Mouse (Mus musculus): ENCODE measurements around the gene Dhx9. TPM values are rescaled to one million over a fixed set of nuclear protein-coding genes. Genes with fewer than 3 reads are reported as not detected.
"Not testable (repeated sequence)": the region's sequence is repeated elsewhere in the genome, so short reads cannot be mapped to it uniquely, and the experiment has no call there.

The Dhx9 gene
- polyA plus RNA-seq (2014; fragmentation: Nextera tagmentation; extraction: Ambion mirVana): 17.7 and 21.2 TPM in 2 replicates

DNA sequence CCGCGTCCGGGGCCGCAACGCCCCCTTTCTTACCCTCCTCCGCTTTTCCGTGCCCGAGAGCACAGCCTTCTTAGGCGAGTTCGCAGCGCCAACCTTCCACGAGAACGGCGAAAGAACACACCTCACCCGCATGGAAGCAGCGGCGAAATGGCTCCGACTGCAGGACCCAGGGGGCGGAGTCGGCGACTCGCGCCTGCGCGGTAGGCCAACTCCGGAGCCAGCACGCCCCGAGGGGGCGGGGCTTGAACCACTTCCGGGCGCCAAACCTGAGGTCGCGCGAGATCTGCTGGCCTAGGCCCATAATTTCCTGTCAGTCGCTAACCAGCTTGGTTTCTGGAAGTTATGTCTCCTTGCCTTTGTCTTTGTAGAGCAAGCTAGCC, at the start of gene Dhx9:
Dhx9 (minus strand) TSS at position 161 of the 380 bp plus-strand sequence.
- ATAC-seq (replicated peaks; ENCODE audit: insufficient number of reproducible peaks, low FRiP score, low TSS enrichment): peak; percentile 87
- Histone ChIP-seq H3K4me3 (ENCODE audit: low read depth, low read length) (peak within 1 kb of the TSS; percentile 100), H3K36me3 (ENCODE audit: control insufficient read depth, insufficient read depth, low read length) (no peaks in the 10 kb centered on the region), H3K4me2 (peak within 1 kb of the TSS; percentile 68), H3K27me3 (ENCODE audit: control insufficient read depth, insufficient read depth, low read length) (no peaks in the 10 kb centered on the region), H3K27ac (ENCODE audit: low read depth, low read length) (peak within 1 kb of the TSS; percentile 89), H3K9me3 (replicated peaks; ENCODE audit: control insufficient read depth, low read length) (no peaks in the 10 kb centered on the region), H3K4me1 (ENCODE audit: control insufficient read depth, insufficient read depth, low read length) (peaks cover 12% of the 10 kb centered on the region), H3K9ac (ENCODE audit: low read depth, low read length) (peak within 1 kb of the TSS; percentile 100)
- WGBS (ENCODE audit: insufficient replicate concordance): under 1% methylated on average over 35 of the region's 35 CpGs

DNA sequence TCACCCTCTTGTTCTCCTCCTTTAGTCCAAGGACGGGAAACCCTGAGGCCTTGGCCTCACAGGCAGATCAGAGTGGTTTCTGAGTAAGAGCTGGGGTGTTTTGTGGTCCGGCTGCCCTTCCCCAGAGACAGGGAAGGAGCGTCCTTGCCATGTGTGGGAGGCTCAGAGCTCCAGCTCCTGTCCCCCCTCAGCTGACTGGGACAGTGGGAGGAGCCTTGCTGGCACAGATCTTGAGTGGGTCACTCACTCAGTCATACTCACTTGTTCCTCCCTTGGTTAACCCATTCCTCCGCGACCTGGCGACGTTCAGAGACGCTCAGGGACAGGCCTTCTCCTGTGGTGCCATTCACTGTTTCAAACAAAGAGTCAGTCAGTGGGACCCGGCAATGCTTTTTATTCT, 48.2 kb upstream of the Dhx9 start:
- H3K9me3 ChIP-seq (replicated peaks; ENCODE audit: control insufficient read depth, low read length): no peaks in the 10 kb centered on the region
- 62% methylated on average over 9 of the region's 9 CpGs for WGBS (ENCODE audit: insufficient replicate concordance)
- no peak overlapping the region for H3K9ac ChIP-seq (ENCODE audit: low read depth, low read length)
- no peak for ATAC-seq (replicated peaks; ENCODE audit: insufficient number of reproducible peaks, low FRiP score, low TSS enrichment)
- no peak overlapping the region for H3K27ac ChIP-seq (ENCODE audit: low read depth, low read length)
- no peaks in the 10 kb centered on the region for H3K36me3 ChIP-seq (ENCODE audit: control insufficient read depth, insufficient read depth, low read length)
- H3K4me3 ChIP-seq (ENCODE audit: low read depth, low read length): no peak overlapping the region
- no peaks in the 10 kb centered on the region for H3K4me1 ChIP-seq (ENCODE audit: control insufficient read depth, insufficient read depth, low read length)
- no peak overlapping the region for H3K4me2 ChIP-seq
- no peaks in the 10 kb centered on the region for H3K27me3 ChIP-seq (ENCODE audit: control insufficient read depth, insufficient read depth, low read length)

DNA sequence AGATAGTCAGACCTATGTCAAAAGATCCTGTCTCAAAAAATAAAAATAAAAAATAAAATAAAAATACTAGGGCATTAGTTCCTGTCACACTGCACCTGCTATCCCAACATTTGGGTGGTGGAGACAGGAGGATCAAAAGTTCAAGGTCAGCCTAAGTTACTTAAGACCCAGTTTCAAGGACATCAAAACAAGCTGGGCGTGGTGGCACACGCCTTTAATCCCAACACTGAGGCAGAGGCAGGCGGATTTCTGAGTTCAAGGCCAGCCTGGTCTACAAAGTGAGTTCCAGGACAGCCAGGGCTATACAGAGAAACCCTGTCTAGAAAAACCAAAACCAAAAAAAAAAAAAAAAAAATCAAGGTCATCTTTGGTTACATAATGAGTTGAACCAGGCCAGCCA, 45.4 kb upstream of the Dhx9 start:
- ATAC-seq (replicated peaks; ENCODE audit: insufficient number of reproducible peaks, low FRiP score, low TSS enrichment); H3K27me3 ChIP-seq (ENCODE audit: control insufficient read depth, insufficient read depth, low read length); H3K9me3 ChIP-seq (replicated peaks; ENCODE audit: control insufficient read depth, low read length); H3K4me3 ChIP-seq (ENCODE audit: low read depth, low read length); H3K36me3 ChIP-seq (ENCODE audit: control insufficient read depth, insufficient read depth, low read length); H3K4me2 ChIP-seq; H3K9ac ChIP-seq (ENCODE audit: low read depth, low read length); H3K27ac ChIP-seq (ENCODE audit: low read depth, low read length); H3K4me1 ChIP-seq (ENCODE audit: control insufficient read depth, insufficient read depth, low read length): not testable (repeated sequence)
- WGBS (ENCODE audit: insufficient replicate concordance): 87% methylated on average over 3 of the region's 3 CpGs

- no peak for ATAC-seq (replicated peaks; ENCODE audit: insufficient number of reproducible peaks, low FRiP score, low TSS enrichment)
- WGBS (ENCODE audit: insufficient replicate concordance): 19% methylated on average over 12 of the region's 12 CpGs
- Histone ChIP-seq H3K4me1 (ENCODE audit: control insufficient read depth, insufficient read depth, low read length) (no peaks in the 10 kb centered on the region), H3K4me3 (ENCODE audit: low read depth, low read length) (no peak overlapping the region), H3K4me2 (peak overlapping the region; percentile 59), H3K9ac (ENCODE audit: low read depth, low read length) (peak overlapping the region; percentile 73), H3K9me3 (replicated peaks; ENCODE audit: control insufficient read depth, low read length) (no peaks in the 10 kb centered on the region), H3K27ac (ENCODE audit: low read depth, low read length) (peak overlapping the region; percentile 50), H3K27me3 (ENCODE audit: control insufficient read depth, insufficient read depth, low read length) (no peaks in the 10 kb centered on the region), H3K36me3 (ENCODE audit: control insufficient read depth, insufficient read depth, low read length) (no peaks in the 10 kb centered on the region)
Observed at GRCm38 (mm10) chr1:153532234-153532841, 44.9 kb upstream of the Dhx9 start.

DNA sequence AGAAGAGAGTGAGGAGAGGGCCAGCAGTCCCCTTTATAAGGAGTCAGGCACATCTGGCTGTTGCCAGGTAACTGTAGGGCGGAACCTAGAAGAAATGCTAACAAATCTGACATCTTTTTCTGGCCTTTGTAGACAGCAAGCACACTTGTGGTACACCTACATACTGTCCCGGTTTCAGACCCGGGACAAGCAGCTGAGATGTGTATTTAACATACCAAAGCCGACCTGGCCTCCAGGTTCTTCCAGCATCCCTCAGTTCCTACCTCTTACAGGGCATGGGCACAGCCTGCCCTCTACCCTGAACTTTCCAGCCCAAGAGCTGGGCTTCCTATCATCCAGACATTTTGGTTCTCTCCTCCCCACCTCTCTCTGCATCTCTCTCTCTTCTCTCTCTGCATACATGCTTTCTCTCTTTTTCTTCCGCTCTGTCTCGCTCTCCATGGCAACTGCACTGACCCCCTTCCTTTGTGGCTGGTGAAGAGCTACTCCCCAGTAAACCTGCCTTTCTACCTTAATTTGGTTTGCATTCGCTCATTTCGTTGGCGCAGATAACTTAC, 44.3 kb upstream of the Dhx9 start:
- no peaks in the 10 kb centered on the region for H3K36me3 ChIP-seq (ENCODE audit: control insufficient read depth, insufficient read depth, low read length)
- 32% methylated on average over 9 of the region's 9 CpGs for WGBS (ENCODE audit: insufficient replicate concordance)

GRCm38 (mm10) chr1:153522116-153522515, 34.7 kb upstream of the Dhx9 start:
- Histone ChIP-seq H3K9me3 (replicated peaks; ENCODE audit: control insufficient read depth, low read length) (no peaks in the 10 kb centered on the region), H3K4me3 (ENCODE audit: low read depth, low read length) (no peak overlapping the region), H3K9ac (ENCODE audit: low read depth, low read length) (no peak overlapping the region), H3K27ac (ENCODE audit: low read depth, low read length) (no peak overlapping the region), H3K4me1 (ENCODE audit: control insufficient read depth, insufficient read depth, low read length) (no peaks in the 10 kb centered on the region), H3K4me2 (no peak overlapping the region), H3K27me3 (ENCODE audit: control insufficient read depth, insufficient read depth, low read length) (no peaks in the 10 kb centered on the region), H3K36me3 (ENCODE audit: control insufficient read depth, insufficient read depth, low read length) (no peaks in the 10 kb centered on the region)
- WGBS (ENCODE audit: insufficient replicate concordance): 40% methylated on average over 3 of the region's 3 CpGs
- no peak for ATAC-seq (replicated peaks; ENCODE audit: insufficient number of reproducible peaks, low FRiP score, low TSS enrichment)

More for the DNA sequence above, 44.3 kb upstream of the Dhx9 start:
- Histone ChIP-seq H3K4me2 (peak overlapping the region; percentile 59), H3K27me3 (ENCODE audit: control insufficient read depth, insufficient read depth, low read length) (no peaks in the 10 kb centered on the region), H3K27ac (ENCODE audit: low read depth, low read length) (no peak overlapping the region), H3K9me3 (replicated peaks; ENCODE audit: control insufficient read depth, low read length) (no peaks in the 10 kb centered on the region), H3K9ac (ENCODE audit: low read depth, low read length) (peak overlapping the region; percentile 63; the same call in 1 of the 2 replicates), H3K4me1 (ENCODE audit: control insufficient read depth, insufficient read depth, low read length) (no peaks in the 10 kb centered on the region), H3K4me3 (ENCODE audit: low read depth, low read length) (no peak overlapping the region)
- no peak for ATAC-seq (replicated peaks; ENCODE audit: insufficient number of reproducible peaks, low FRiP score, low TSS enrichment)

GRCm38 (mm10) chr1:153515368-153515767, 27.9 kb upstream of the Dhx9 start:
- WGBS (ENCODE audit: insufficient replicate concordance): 84% methylated on average over 12 of the region's 12 CpGs
- Histone ChIP-seq H3K9ac (ENCODE audit: low read depth, low read length) (no peak overlapping the region), H3K4me1 (ENCODE audit: control insufficient read depth, insufficient read depth, low read length) (no peaks in the 10 kb centered on the region), H3K27me3 (ENCODE audit: control insufficient read depth, insufficient read depth, low read length) (no peaks in the 10 kb centered on the region), H3K9me3 (replicated peaks; ENCODE audit: control insufficient read depth, low read length) (no peaks in the 10 kb centered on the region), H3K27ac (ENCODE audit: low read depth, low read length) (no peak overlapping the region), H3K4me3 (ENCODE audit: low read depth, low read length) (no peak overlapping the region), H3K36me3 (ENCODE audit: control insufficient read depth, insufficient read depth, low read length) (no peaks in the 10 kb centered on the region; the same call in 1 of the 2 replicates), H3K4me2 (no peak overlapping the region)
- ATAC-seq (replicated peaks; ENCODE audit: insufficient number of reproducible peaks, low FRiP score, low TSS enrichment): no peak

GRCm38 (mm10) chr1:153510330-153511009, 23.0 kb upstream of the Dhx9 start:
- H3K4me1 ChIP-seq (ENCODE audit: control insufficient read depth, insufficient read depth, low read length): no peaks in the 10 kb centered on the region
- no peak for ATAC-seq (replicated peaks; ENCODE audit: insufficient number of reproducible peaks, low FRiP score, low TSS enrichment)
- 46% methylated on average over 2 of the region's 2 CpGs for WGBS (ENCODE audit: insufficient replicate concordance)

More at GRCm38 (mm10) chr1:153510330-153511009, 23.0 kb upstream of the Dhx9 start:
- Histone ChIP-seq H3K9ac (ENCODE audit: low read depth, low read length) (no peak overlapping the region), H3K4me2 (no peak overlapping the region), H3K36me3 (ENCODE audit: control insufficient read depth, insufficient read depth, low read length) (no peaks in the 10 kb centered on the region; the same call in 1 of the 2 replicates), H3K4me3 (ENCODE audit: low read depth, low read length) (no peak overlapping the region), H3K27ac (ENCODE audit: low read depth, low read length) (no peak overlapping the region), H3K27me3 (ENCODE audit: control insufficient read depth, insufficient read depth, low read length) (no peaks in the 10 kb centered on the region), H3K9me3 (replicated peaks; ENCODE audit: control insufficient read depth, low read length) (no peaks in the 10 kb centered on the region)
